Mouse (Mus musculus) lung, adult 2 months (tissue): ENCODE data around the gene Ptch2.

ENCODE experiments used
- CTCF ChIP-seq: fragments of 200-500 bp; IDR thresholded peaks from 2 replicates; pipeline ENCODE4 v1.5.1; 2011; ENCODE audit warnings: mild to moderate bottlenecking, low read length, control low read depth; ENCODE audit not compliant: insufficient read depth
- POLR2A ChIP-seq: fragments of 200-500 bp; IDR thresholded peaks from 2 replicates; pipeline ENCODE4 v1.6.1; 2011; ENCODE audit warnings: low read depth, mild to moderate bottlenecking, control low read depth, low read length, borderline replicate concordance; ENCODE audit errors: extremely low read depth

DNA sequence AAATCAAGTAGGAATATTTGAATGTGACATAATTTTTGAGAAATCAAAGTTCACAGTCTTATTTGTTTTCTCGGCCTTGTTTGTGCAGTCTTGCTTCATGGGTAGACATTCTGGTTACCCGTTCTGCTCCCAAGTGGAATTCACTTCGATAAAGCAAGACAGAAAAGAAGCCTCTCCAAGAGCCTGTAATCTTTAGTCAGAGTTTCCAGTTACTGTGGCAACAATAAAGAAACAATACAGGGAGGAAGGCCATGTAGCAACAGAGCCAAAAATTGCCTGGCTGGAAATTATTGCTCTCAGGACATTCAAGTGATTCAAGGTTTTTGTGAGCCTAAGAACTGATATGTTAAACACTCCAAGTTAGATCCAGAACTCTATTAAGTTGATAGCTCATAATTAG is 47.0 kb upstream of the Ptch2 start:
- TF ChIP-seq CTCF (no peak), POLR2A (no peak)
